Mouse (Mus musculus) limb, embryonic 12.5 days (tissue): ENCODE measurements around the gene Spdye4a. TPM values are rescaled to one million over a fixed set of nuclear protein-coding genes. Genes with fewer than 3 reads are reported as not detected.
"Not testable (repeated sequence)": the region's sequence is repeated elsewhere in the genome, so short reads cannot be mapped to it uniquely, and the experiment has no call there.

Experiments used
- ATAC-seq: fragments of 200-750 bp; cut with Nextera tagmentation; 2 replicates; pipeline ENCODE4 v1.8.0; 2017; ENCODE audit warnings: low read depth, moderate TSS enrichment; ENCODE audit not compliant: insufficient number of reproducible peaks, insufficient read depth, low FRiP score, low TSS enrichment
- H3K27ac ChIP-seq: fragments of 300-500 bp; sonication (generic); 2 replicates; pipeline ENCODE4 v1.5.1; 2016; ENCODE audit warnings: mild to moderate bottlenecking, moderate library complexity
- H3K27me3 ChIP-seq: fragments of 300-500 bp; sonication (generic); 2 replicates; pipeline ENCODE4 v1.6.1; 2016; ENCODE audit warnings: mild to moderate bottlenecking, moderate library complexity
- H3K36me3 ChIP-seq: fragments of 300-500 bp; sonication (generic); 2 replicates; pipeline ENCODE4 v1.6.1; 2016; ENCODE audit warnings: mild to moderate bottlenecking, moderate library complexity
- H3K4me1 ChIP-seq: fragments of 300-500 bp; sonication (generic); replicated peaks from 2 replicates; pipeline ENCODE4 v1.6.1; 2016
- H3K4me2 ChIP-seq: fragments of 300-500 bp; sonication (generic); 2 replicates; pipeline ENCODE4 v1.6.1; 2016; ENCODE audit warnings: mild to moderate bottlenecking, moderate library complexity
- H3K4me3 ChIP-seq: fragments of 300-500 bp; sonication (generic); replicated peaks from 2 replicates; pipeline ENCODE4 v1.5.1; 2016; ENCODE audit warnings: mild to moderate bottlenecking
- H3K9ac ChIP-seq: fragments of 300-500 bp; sonication (generic); replicated peaks from 2 replicates; pipeline ENCODE4 v1.6.1; 2016; ENCODE audit warnings: mild to moderate bottlenecking, moderate library complexity
- H3K9me3 ChIP-seq: fragments of 300-500 bp; sonication (generic); 2 replicates; pipeline ENCODE4 v1.6.1; 2016; ENCODE audit warnings: mild to moderate bottlenecking, moderate library complexity
- WGBS: fragments of 180-500 bp; shearing (Covaris S2); methylation state at CpG from one replicate; pipeline ENCODE4 v1.1.7; 2016; 5-methylcytosine and 5-hydroxymethylcytosine counted together
- polyA plus RNA-seq: library from polyadenylated mRNA; unstranded; fragments of >200 nt; fragmentation: Nextera tagmentation; extraction: Ambion mirVana; gene quantifications from 2 replicates; pipeline ENCODE4 v1.2.1, GENCODE M21; 2016

Spdye4a gene
- polyA plus RNA-seq, 1 experiment from 2014 or later = not detected

DNA sequence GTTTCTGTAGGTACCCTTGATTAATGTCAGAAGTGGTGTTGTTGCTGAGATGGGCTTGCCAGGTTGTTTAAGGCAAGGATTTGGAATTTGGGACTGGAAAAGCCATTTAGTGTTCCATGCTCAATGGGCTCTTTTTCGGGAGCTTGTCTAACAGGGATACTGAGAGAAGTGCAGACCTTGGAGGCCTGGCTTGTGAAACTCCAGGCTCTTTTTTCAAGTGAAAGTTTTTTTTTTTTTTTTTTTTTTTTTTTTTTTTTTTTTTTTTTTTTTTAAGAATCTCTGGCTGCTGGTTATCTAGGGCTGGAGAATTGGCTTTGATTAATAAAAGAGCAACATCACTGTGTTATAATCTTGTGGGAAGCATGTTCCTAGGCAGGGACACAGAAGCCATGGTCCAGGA is 4.4 kb downstream of the Spdye4a start:
- Histone ChIP-seq H3K9me3 (no peaks in the 10 kb centered on the region), H3K27me3 (no peaks in the 10 kb centered on the region), H3K9ac (no peak overlapping the region), H3K4me3 (no peak overlapping the region), H3K27ac (no peak overlapping the region), H3K4me1 (no peaks in the 10 kb centered on the region), H3K36me3 (no peaks in the 10 kb centered on the region), H3K4me2 (no peak overlapping the region)
- ATAC-seq = no peak
- 69% methylated on average over 1 of the region's 1 CpGs for WGBS

DNA sequence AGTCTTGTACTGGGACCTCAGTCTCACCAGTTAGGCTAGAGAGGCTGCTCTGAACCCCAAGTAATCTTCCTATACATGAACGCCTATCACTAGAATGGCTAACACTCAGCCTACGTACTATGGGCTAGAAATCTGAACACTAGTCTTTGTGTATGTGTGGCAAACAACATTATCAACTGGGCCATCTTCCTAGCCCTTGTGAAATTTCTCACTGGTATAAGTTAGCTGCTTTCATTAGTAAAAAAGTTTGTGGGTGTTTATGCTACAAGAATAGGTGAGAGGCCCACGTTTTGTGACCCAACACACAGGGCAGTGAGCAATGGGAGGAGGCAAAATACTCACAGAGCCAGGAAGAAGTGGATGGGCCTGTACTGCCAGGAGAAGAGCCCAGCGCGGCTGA is 5.7 kb downstream of the Spdye4a start:
- no peaks in the 10 kb centered on the region for H3K36me3 ChIP-seq
- no peaks in the 10 kb centered on the region for H3K4me1 ChIP-seq
- H3K4me3 ChIP-seq = no peak overlapping the region
- H3K9ac ChIP-seq = no peak overlapping the region
- no peaks in the 10 kb centered on the region for H3K27me3 ChIP-seq
- H3K9me3 ChIP-seq = no peaks in the 10 kb centered on the region
- no peak overlapping the region for H3K27ac ChIP-seq
- WGBS = 85% methylated on average over 5 of the region's 5 CpGs
- H3K4me2 ChIP-seq = no peak overlapping the region
- no peak for ATAC-seq

DNA sequence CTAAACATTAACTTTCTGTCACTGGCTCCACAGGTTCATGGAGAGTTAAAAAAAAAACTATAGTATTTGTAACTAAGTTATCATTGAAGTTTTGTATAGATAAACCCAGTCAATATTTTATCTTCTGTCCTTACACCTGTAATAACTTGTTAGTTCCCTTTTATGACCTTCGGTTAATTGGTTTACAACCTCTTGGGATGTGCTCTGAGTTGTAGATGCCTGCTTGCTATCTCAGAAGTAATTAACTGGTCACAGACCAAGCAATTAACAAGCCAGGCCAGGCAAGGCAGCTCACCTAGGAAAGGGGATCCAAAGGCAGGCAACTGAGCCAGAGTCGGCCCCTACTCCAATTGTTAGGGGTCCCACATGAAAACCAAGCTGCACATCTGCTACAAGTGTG is 12.9 kb downstream of the Spdye4a start:
- H3K36me3 ChIP-seq = no peaks in the 10 kb centered on the region
- H3K9ac ChIP-seq = no peak overlapping the region
- no peaks in the 10 kb centered on the region for H3K4me1 ChIP-seq
- peaks cover 2% of the 10 kb centered on the region for H3K9me3 ChIP-seq
- H3K4me2 ChIP-seq = no peak overlapping the region
- no peak overlapping the region for H3K27ac ChIP-seq
- ATAC-seq = no peak
- 62% methylated on average over 2 of the region's 2 CpGs for WGBS
- no peak overlapping the region for H3K4me3 ChIP-seq
- no peaks in the 10 kb centered on the region for H3K27me3 ChIP-seq

DNA sequence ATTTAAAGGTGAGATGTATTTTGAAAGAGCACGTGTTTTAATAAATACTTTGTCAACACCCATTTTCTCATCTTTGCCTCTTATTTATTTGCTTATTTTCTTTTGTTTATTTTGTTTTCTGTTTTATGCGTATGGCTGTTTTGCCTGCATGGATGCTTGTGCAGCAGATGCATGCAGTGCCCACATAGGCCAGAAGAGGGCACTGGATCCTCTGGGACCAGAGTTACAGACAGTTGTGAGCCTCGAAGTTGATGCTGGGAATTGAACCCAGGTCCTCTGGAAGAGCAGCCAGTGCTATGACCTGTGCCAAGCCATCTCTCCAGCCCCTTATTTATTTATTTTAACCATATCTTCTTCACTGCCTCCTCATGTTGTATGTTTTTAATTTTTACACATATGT is 21.7 kb downstream of the Spdye4a start:
- H3K4me2 ChIP-seq = no peak overlapping the region
- H3K4me3 ChIP-seq = no peak overlapping the region
- no peaks in the 10 kb centered on the region for H3K36me3 ChIP-seq
- WGBS = 75% methylated on average over 3 of the region's 3 CpGs
- H3K9ac ChIP-seq = no peak overlapping the region
- H3K4me1 ChIP-seq = no peaks in the 10 kb centered on the region
- peaks cover 12% of the 10 kb centered on the region for H3K9me3 ChIP-seq
- no peak overlapping the region for H3K27ac ChIP-seq
- ATAC-seq = no peak
- no peaks in the 10 kb centered on the region for H3K27me3 ChIP-seq

DNA sequence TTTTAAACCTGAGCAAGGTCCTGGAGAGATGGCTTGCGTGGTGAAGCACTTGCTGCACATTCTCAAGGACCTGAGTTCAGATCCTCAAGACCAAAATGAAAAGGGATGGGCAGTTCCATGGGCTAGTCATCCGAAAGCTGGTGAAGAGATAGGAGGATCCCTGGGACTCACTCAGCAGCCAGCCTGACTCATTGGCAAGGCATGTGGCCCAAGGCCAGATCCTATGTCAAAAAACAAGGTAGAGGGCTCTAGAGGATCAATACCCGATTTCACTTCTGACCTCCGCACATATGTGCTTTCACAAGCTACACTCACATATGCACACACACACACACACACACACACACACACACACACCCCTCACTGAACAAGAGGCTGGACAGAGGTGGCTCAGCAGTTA is 30.2 kb downstream of the Spdye4a start:
- 88% methylated on average over 4 of the region's 4 CpGs for WGBS

DNA sequence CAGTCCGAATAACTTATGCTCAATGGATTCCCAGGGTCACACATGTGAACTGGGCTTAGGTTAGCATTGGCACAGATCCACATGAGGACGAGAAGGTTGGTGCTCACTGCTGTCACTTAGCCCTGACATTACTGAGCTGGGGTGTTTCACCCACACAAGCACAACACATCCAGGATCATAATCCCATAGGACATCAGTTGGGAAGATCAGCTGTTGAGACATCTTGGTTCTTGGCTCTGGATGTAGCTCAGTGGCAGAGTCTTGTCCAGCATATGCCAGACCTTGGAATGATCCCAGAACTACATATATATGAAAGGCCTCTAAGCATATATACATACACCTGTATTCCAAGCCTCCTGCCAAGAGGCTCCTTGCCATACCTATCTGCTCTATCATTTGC is 31.5 kb downstream of the Spdye4a start:
- H3K27me3 ChIP-seq = no peaks in the 10 kb centered on the region; the same call in 1 of the 2 replicates
- no peaks in the 10 kb centered on the region for H3K9me3 ChIP-seq
- no peaks in the 10 kb centered on the region for H3K36me3 ChIP-seq
- H3K4me2 ChIP-seq = no peak overlapping the region
- H3K4me1 ChIP-seq = no peaks in the 10 kb centered on the region
- no peak overlapping the region for H3K9ac ChIP-seq
- H3K4me3 ChIP-seq = no peak overlapping the region
- 73% methylated on average over 2 of the region's 2 CpGs for WGBS
- no peak overlapping the region for H3K27ac ChIP-seq
- ATAC-seq = no peak

More for the DNA sequence above, 30.2 kb downstream of the Spdye4a start:
- no peaks in the 10 kb centered on the region; the same call in 1 of the 2 replicates for H3K27me3 ChIP-seq
- H3K9ac ChIP-seq = no peak overlapping the region
- H3K4me1 ChIP-seq = no peaks in the 10 kb centered on the region
- no peaks in the 10 kb centered on the region for H3K36me3 ChIP-seq
- H3K27ac ChIP-seq = no peak overlapping the region
- no peak for ATAC-seq
- H3K9me3 ChIP-seq = no peaks in the 10 kb centered on the region
- no peak overlapping the region for H3K4me3 ChIP-seq
- H3K4me2 ChIP-seq = no peak overlapping the region

DNA sequence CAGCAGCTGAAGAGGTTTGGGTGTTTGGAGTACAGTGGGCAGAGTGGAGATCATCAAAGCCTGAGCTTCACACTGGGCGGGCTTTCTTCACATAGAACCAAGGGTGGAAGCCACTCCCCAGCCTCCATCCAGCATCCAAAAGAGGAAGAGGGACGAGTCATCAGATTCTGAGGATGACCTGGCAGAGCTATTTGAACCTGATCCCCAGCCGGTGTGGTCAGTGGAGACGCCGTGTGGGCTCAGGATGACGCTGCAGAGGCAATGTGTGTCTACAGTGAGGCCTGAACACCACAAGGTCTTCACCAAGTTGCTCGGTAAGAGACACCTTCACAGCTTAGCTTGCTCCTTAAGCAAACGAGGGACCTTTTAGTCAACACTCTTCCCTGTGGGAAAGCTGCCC is 31.9 kb downstream of the Spdye4a start:
- not testable (repeated sequence) for H3K27ac ChIP-seq, H3K36me3 ChIP-seq, H3K4me2 ChIP-seq, ATAC-seq, H3K27me3 ChIP-seq, H3K4me3 ChIP-seq, H3K9me3 ChIP-seq, H3K9ac ChIP-seq, H3K4me1 ChIP-seq
- 57% methylated on average over 8 of the region's 8 CpGs for whole genome bisulfite sequencing

DNA sequence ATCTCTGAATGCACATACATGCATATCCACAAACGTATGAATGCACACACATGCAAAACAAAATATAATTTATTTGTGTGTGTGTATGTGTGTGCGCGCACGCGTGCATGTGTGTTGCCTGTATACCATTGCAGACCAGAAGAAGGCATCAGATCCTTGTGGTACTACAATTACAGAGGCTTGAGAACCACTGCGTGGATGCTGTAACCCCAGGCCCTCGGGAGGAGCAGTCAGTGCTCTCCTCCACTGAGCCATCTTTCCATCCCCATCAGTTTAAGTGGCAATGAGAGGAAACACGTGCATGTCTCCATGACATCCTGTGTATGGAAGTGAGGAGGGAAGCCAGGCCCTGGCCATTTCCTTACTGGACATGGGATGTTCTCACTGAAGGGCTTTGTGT is 33.9 kb downstream of the Spdye4a start:
- Histone ChIP-seq H3K4me2 (no peak overlapping the region), H3K27ac (no peak overlapping the region), H3K9me3 (no peaks in the 10 kb centered on the region), H3K4me1 (no peaks in the 10 kb centered on the region), H3K36me3 (no peaks in the 10 kb centered on the region), H3K9ac (no peak overlapping the region), H3K27me3 (no peaks in the 10 kb centered on the region; the same call in 1 of the 2 replicates), H3K4me3 (no peak overlapping the region)
- WGBS = 91% methylated on average over 8 of the region's 8 CpGs
- no peak for ATAC-seq

DNA sequence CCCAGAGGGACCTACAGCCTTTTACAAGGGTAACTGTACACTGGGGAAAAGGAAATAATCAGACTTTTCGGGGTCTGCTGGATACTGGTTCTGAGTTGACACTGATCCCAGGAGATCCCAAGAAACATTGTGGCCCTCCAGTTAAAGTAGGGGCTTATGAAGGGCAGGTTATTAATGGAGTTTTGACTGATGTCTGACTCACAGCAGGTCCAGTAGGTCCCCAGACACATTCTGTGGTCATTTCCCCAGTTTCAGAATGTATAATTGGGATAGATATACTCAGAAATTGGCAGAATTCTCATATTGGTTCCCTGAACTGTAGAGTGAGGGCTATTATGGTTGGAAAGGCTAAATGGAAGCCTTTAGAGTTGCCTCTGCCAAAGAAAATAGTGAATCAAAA is 38.7 kb downstream of the Spdye4a start:
- H3K4me3 ChIP-seq, H3K4me2 ChIP-seq, ATAC-seq, H3K27me3 ChIP-seq, H3K36me3 ChIP-seq, H3K27ac ChIP-seq, H3K4me1 ChIP-seq, H3K9ac ChIP-seq, H3K9me3 ChIP-seq: not testable (repeated sequence)
- WGBS = 72% methylated on average over 1 of the region's 1 CpGs

DNA sequence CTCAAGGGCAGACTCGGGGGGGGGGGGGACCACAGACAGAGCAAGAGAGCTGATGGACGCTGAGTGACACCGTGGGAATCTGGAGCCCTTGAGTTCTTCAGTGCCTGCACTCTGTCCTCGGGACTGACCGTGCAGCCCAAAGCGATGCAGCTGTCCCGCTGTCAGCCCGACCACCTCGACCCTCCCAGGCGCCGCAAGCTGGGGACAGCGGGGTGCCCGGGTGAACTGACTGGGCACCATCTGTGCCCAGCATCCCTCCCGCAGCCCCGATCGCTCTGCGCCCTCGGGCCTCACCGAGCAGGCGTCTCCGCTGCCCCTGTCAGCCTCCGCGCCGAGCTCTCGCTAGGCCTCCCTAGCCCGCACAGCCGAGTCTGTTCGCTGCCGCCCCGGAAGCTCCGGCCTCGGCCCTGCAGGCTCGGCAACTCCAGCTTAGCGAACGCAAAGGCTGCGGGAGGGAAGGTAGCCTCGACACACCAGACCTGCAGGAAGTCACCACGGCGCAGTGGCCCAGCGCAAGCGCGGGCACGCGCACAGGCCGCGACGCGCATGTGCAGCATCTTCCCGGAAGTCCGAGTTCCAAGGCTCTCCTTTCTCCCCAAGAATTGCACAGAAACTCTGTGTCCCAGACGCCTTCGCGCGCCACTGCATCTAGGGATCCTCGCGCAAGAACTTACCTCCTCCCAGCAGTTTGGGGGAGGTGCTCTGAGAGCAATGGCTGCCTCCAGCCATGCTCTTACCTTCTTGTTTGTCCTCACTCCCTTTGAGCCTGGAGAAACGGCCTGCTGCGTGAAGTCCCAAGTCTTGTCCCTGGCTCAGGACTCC is 46.2 kb downstream of the Spdye4a start, which contains the start of the genes Rbak and Spdye4b:
Gene Rbak (minus strand): TSS at position 521 of the 822 bp plus-strand sequence.
Gene Spdye4b (plus strand): TSS at position 763 of the 822 bp plus-strand sequence.
- Histone ChIP-seq H3K27me3 (no peaks in the 10 kb centered on the region; the same call in 1 of the 2 replicates), H3K4me3 (peak within 1 kb of the TSS; percentile 90), H3K9ac (peak within 1 kb of the TSS; percentile 88), H3K27ac (peak within 1 kb of the TSS; percentile 88), H3K36me3 (peaks cover 31% of the 10 kb centered on the region), H3K4me2 (peak within 1 kb of the TSS; percentile 83), H3K9me3 (peaks cover 7% of the 10 kb centered on the region; the same call in 1 of the 2 replicates), H3K4me1 (peaks cover 9% of the 10 kb centered on the region)
- ATAC-seq = peak; percentile 94
- under 1% methylated on average over 58 of the region's 58 CpGs for WGBS

DNA sequence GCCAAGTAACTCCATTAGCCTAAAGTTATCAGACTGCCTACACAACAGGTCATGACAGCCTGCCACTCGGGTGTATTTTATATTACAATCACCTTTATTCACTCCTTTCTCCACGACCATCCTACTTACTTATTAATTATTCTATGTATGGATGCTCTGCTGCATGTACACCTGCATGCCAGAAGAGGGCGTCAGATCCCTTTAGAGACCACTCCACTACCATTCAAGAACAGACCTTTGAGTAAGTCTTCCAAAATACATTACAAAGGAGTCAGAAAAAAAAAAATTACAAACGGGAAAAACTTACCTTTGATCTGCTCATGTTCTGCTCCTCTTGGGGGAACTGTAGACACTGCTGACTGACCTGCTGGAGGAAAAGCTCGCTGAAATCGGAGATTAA is 47.5 kb downstream of the Spdye4a start:
- 50% methylated on average over 6 of the region's 6 CpGs for WGBS
- 0 out of 2 replicates have a peak overlapping the region, but pooled peaks have one; percentile 88 for H3K9ac ChIP-seq
- H3K4me3 ChIP-seq = 0 out of 2 replicates have a peak overlapping the region, but pooled peaks have one; percentile 90

More for the DNA sequence above, 47.5 kb downstream of the Spdye4a start:
- no peak overlapping the region for H3K27ac ChIP-seq
- ATAC-seq = no peak
- H3K27me3 ChIP-seq = no peaks in the 10 kb centered on the region; the same call in 1 of the 2 replicates
- H3K9me3 ChIP-seq = peaks cover 7% of the 10 kb centered on the region; the same call in 1 of the 2 replicates
- peaks cover 9% of the 10 kb centered on the region for H3K4me1 ChIP-seq
- peak overlapping the region; percentile 83 for H3K4me2 ChIP-seq
- H3K36me3 ChIP-seq = peaks cover 44% of the 10 kb centered on the region
